Mouse (Mus musculus): ENCODE results near the gene Wipi1.

DNA sequence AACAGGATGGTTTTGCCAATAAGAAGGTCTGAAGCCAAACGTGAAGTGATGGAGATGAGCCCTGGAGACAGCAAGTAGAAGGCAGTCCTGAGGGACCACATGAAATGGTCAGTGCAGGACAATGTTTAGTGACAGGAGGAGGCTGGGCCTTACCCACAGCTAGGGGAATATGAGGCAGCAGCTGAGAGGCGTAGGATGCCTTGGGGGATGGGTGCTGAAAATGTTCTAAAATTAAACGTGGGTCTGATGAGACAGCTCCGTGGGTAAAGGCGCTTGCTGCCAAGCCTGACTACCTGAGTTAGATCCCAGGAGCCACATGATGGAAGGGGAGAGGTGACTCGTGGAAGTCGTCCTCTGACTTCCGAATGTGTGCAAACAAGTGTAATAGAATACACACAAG lies 21.8 kb downstream of the Wipi1 start:
- TF ChIP-seq CTCF (IDR thresholded peaks at IDR 0.05; ENCODE audit: low read depth, low read length) = no peak
- TF ChIP-seq POLR2A (IDR thresholded peaks at IDR 0.05; ENCODE audit: extremely low read depth, insufficient read depth, low read length) = no peak
